Mouse (Mus musculus): Measurements from ENCODE around the gene Ncor2. TPM values are rescaled to one million over a fixed set of nuclear protein-coding genes. Genes with fewer than 3 reads are reported as not detected.

Gene Ncor2
- total and polyA plus RNA-seq, 3 experiments = 5.0 to 46.8 TPM; not detected in 1

DNA sequence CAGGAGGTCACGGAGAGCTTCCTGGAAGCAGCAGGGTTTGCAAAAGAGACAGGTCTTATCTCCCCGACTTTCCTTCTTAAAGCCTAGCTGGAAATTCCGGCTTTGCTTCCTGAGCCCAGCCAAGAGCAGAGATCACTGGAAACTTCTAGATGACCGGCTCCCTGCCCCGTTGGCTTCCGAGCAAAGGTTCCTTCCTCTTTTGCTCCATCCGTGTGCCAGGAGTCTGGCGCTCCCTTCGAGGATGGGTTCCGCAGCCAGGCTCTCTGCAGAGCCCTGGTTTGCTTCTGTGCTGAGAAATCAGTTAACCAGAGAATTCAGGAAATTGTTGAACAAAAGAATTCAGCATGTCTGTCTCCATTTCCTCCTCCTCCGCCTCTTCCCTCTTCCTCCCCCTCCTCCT, 186.1 kb downstream of the Ncor2 start:
- Histone ChIP-seq H3K27me3 (ENCODE audit: control insufficient read depth in 1 of 2, insufficient read depth in 2 of 2, low read length in 2 of 2) (peaks cover 0 to 1% of the 10 kb centered on the region in 2 experiments; a peak in 1 of 4 replicates), H3K36me3 (ENCODE audit: control insufficient read depth in 1 of 2, insufficient read depth in 2 of 2, low read length in 2 of 2) (no peaks in the 10 kb centered on the region), H3K27ac (ENCODE audit: control insufficient read depth, low read depth, low read length) (no peak overlapping the region), H3K4me3 (ENCODE audit: control insufficient read depth in 1 of 2, insufficient read depth in 1 of 2, low read depth in 2 of 2, low read length in 2 of 2) (no peak overlapping the region), H3K9ac (ENCODE audit: control insufficient read depth, low read depth, low read length, poor library complexity, severe bottlenecking) (no peak overlapping the region), H3K4me1 (ENCODE audit: control insufficient read depth in 1 of 2, insufficient read depth in 2 of 2, low read length in 2 of 2) (no peaks in the 10 kb centered on the region), H3K79me2 (ENCODE audit: control insufficient read depth, insufficient read depth, low read length, poor library complexity) (no peaks in the 10 kb centered on the region), H3K9me3 (replicated peaks; ENCODE audit: insufficient read depth, low read length) (no peaks in the 10 kb centered on the region)
- DNase-seq (ENCODE audit: low read depth, low spot score) = no peak
- TF ChIP-seq NRF1 (IDR thresholded peaks at IDR 0.05; ENCODE audit: insufficient read depth, low read depth, low read length, poor library complexity, severe bottlenecking) (no peak), E2F4 (IDR thresholded peaks at IDR 0.05; ENCODE audit: borderline replicate concordance, low read depth, low read length) (no peak), POLR2AphosphoS2 (IDR thresholded peaks at IDR 0.05; ENCODE audit: low read length) (no peak), USF2 (IDR thresholded peaks at IDR 0.05; ENCODE audit: borderline replicate concordance in 1 of 2, insufficient read depth in 1 of 2, low read depth in 1 of 2, low read length in 2 of 2) (no peak), TBP (IDR thresholded peaks at IDR 0.05; ENCODE audit: low read depth, low read length) (no peak), SIN3A (IDR thresholded peaks at IDR 0.05; ENCODE audit: low read length) (no peak), KAT2A (conservative IDR thresholded peaks at IDR 0.05; ENCODE audit: low read depth, low read length) (no peak), JUND (IDR thresholded peaks at IDR 0.05; ENCODE audit: low read depth, low read length) (no peak), ELF1 (IDR thresholded peaks at IDR 0.05; ENCODE audit: low read depth, low read length) (no peak), MYB (IDR thresholded peaks at IDR 0.05; ENCODE audit: low read depth, low read length) (no peak), MAX (IDR thresholded peaks at IDR 0.05; ENCODE audit: low read length) (no peak), ZNF384 (IDR thresholded peaks at IDR 0.05; ENCODE audit: low read depth, low read length) (no peak), MEF2A (IDR thresholded peaks at IDR 0.05; ENCODE audit: extremely low read depth, insufficient replicate concordance, low read depth, low read length, poor library complexity, severe bottlenecking) (no peak), CTCF (IDR thresholded peaks at IDR 0.05 in 2 of 3, conservative IDR thresholded peaks at IDR 0.05 in 1 of 3; ENCODE audit: control insufficient read depth in 1 of 3, insufficient read depth in 1 of 3, low read depth in 2 of 3, low read length in 3 of 3, poor library complexity in 1 of 3, severe bottlenecking in 1 of 3) (no peak), MYC (IDR thresholded peaks at IDR 0.05; ENCODE audit: low read depth, low read length) (no peak), RAD21 (IDR thresholded peaks at IDR 0.05; ENCODE audit: low read depth, low read length) (no peak), USF1 (IDR thresholded peaks at IDR 0.05; ENCODE audit: low read depth, low read length) (no peak), BHLHE40 (IDR thresholded peaks at IDR 0.05; ENCODE audit: borderline replicate concordance, low read depth, low read length) (no peak), EP300 (IDR thresholded peaks at IDR 0.05; ENCODE audit: low read depth in 1 of 2, low read length in 2 of 2) (no peak)

DNA sequence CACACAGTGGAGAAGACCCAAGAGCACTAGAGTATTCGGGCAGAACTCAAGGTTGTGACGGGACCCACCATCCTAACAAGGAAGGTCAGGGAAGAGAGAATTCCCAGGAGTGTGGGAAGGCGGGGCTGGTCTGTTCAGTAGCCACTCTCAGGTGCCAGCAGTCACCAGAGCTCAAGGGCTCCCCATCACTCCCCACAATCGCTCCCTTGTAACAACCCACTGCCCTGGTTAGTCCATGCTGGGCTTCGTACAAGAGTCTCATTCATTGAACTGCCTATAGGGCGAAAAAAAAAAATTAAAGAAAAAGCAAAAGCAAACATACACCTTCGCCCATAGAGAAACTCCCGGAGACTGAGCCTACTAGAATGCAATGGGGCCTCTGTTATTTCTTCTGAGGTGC, 186.7 kb downstream of the Ncor2 start:
- Histone ChIP-seq H3K4me1 (ENCODE audit: control insufficient read depth in 1 of 2, insufficient read depth in 2 of 2, low read length in 2 of 2) (no peaks in the 10 kb centered on the region), H3K27me3 (ENCODE audit: control insufficient read depth in 1 of 2, insufficient read depth in 2 of 2, low read length in 2 of 2) (peaks cover 0 to 1% of the 10 kb centered on the region in 2 experiments; a peak in 1 of 4 replicates), H3K4me3 (ENCODE audit: control insufficient read depth in 1 of 2, insufficient read depth in 1 of 2, low read depth in 2 of 2, low read length in 2 of 2) (no peak overlapping the region), H3K27ac (ENCODE audit: control insufficient read depth, low read depth, low read length) (no peak overlapping the region), H3K9ac (ENCODE audit: control insufficient read depth, low read depth, low read length, poor library complexity, severe bottlenecking) (no peak overlapping the region), H3K36me3 (ENCODE audit: control insufficient read depth in 1 of 2, insufficient read depth in 2 of 2, low read length in 2 of 2) (no peaks in the 10 kb centered on the region), H3K9me3 (replicated peaks; ENCODE audit: insufficient read depth, low read length) (no peaks in the 10 kb centered on the region), H3K79me2 (ENCODE audit: control insufficient read depth, insufficient read depth, low read length, poor library complexity) (no peaks in the 10 kb centered on the region)
- TF ChIP-seq CHD2 (IDR thresholded peaks at IDR 0.05; ENCODE audit: low read length) = no peak
- no peak for DNase-seq (ENCODE audit: low read depth, low spot score)
